ENCODE assay signal across 32 mouse cellular contexts in the genomic region with DNA sequence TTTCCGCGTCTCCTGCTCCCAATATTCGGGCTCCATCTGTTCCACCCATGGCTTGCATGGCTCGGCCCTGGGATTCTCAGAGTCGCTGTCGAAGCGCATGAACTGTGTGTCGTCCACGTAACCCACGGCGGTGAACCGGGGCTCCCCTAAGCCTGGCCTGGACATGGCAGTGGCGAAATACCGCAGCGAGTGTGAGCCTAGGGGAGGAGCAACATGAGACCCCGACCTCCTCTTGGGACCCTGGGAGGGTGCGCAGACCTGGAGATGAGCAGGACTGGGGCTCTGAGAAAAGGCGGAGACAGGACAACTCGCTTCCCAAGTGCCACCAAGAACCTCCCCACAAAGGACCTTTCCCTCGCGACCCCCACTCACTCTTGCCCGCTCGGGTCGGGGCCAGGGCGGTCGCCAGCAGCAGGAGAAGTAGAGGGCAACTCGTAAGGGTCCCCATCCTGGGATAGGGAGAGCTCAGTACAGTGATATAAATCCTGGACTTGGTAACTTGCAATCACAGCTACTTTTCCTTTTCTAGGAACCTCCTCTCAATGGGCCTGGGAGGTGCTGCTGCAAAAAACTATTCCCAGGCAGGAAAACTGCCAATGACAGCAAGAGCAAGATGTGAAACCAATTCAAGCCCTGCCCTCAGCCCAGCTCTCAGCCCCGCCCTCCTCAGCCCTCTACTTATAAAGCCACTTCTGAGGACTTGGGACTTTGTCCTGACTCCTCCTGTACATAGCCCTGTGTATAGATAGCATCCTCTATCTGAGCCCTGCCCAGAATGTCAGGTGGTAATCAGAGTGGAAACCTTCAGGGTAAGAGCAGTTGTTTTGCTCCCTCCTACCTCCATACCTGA. TPM values are rescaled to one million over a fixed set of nuclear protein-coding genes. Genes with fewer than 3 reads are reported as not detected.
A peak's percentile ranks its signal among the peaks of the same experiment; 100 is the strongest.
DNase-seq lines count a peak whose midpoint lies in the region; ATAC-seq and TF ChIP-seq lines count a peak whose summit lies in the region.
"Not testable (repeated sequence)": the region's sequence is repeated elsewhere in the genome, so short reads cannot be mapped to it uniquely, and the experiment has no call there.
"Had no signal": no experiment of that assay in that cellular context is flagged by ENCODE, and none has a peak within 500 bp of the region (broad histone marks: within the 10 kb centered on the region; RNA-seq: fewer than 3 reads in every experiment).

A gene (minus strand): TSS at position 458 of the 850 bp plus-strand sequence.

- not testable (repeated sequence) for H3K9me3 ChIP-seq in intestine, postnatal 0 days (ENCODE audit: control insufficient read depth); stomach, embryonic 14.5 days (ENCODE audit: control insufficient read depth, low read depth, low read length)

- peak within 1 kb of the TSS; percentile 39 for H3K4me3 ChIP-seq in intestine, postnatal 0 days (ENCODE audit: low read depth, low read length)
- not testable (repeated sequence) for H3K4me3 ChIP-seq in stomach, embryonic 14.5 days (ENCODE audit: low read depth, low read length)

- H3K4me1 ChIP-seq in intestine, postnatal 0 days (replicated peaks; ENCODE audit: control insufficient read depth, insufficient read depth, low read length); stomach, embryonic 14.5 days (ENCODE audit: control insufficient read depth, insufficient read depth, low read length): not testable (repeated sequence)

- TF ChIP-seq CTCF in intestine, postnatal 0 days (IDR thresholded peaks at IDR 0.05; ENCODE audit: low read depth), result not testable (repeated sequence)

- not testable (repeated sequence) for H3K27me3 ChIP-seq in intestine, postnatal 0 days (replicated peaks; ENCODE audit: control insufficient read depth, insufficient read depth, low read length); stomach, embryonic 14.5 days (ENCODE audit: control insufficient read depth, insufficient read depth, low read length)

- peak; percentile 99 for ATAC-seq in intestine, postnatal 0 days
- peak; percentile 49; the same call in 1 of the 2 replicates for ATAC-seq in stomach, embryonic 14.5 days (ENCODE audit: insufficient number of reproducible peaks, insufficient read depth, low FRiP score, low read depth)

- DNase-seq in R1 (ENCODE audit: low read depth, low spot score), result peak; percentile 16
- peak; percentile 8 for DNase-seq in gastrocnemius, postnatal 25 days
- DNase-seq in kidney, adult 9 months, result peak; percentile 64
- DNase-seq in lung, adult 18-20 months, result peak; percentile 54 to 65
- peak; percentile 47 for DNase-seq in lung, postnatal 10 days
- peak; percentile 49 for DNase-seq in thymus, postnatal 25 days

- H3K36me3 ChIP-seq in intestine, postnatal 0 days (ENCODE audit: control insufficient read depth, insufficient read depth); stomach, embryonic 14.5 days (ENCODE audit: control insufficient read depth, insufficient read depth, low read length): not testable (repeated sequence)

- 0 out of 2 replicates have a peak within 1 kb of the TSS, but pooled peaks have one; percentile 17 for H3K9ac ChIP-seq in intestine, postnatal 0 days (ENCODE audit: low read depth, low read length)
- H3K9ac ChIP-seq in stomach, embryonic 14.5 days (replicated peaks; ENCODE audit: low read depth, low read length), result not testable (repeated sequence)

- WGBS in intestine, postnatal 0 days, result 22% methylated on average over 23 of the region's 28 CpGs
- 19% methylated on average over 24 of the region's 28 CpGs for WGBS in stomach, embryonic 14.5 days

- peak within 1 kb of the TSS; percentile 73 for H3K27ac ChIP-seq in intestine, postnatal 0 days (ENCODE audit: low read depth, low read length)
- H3K27ac ChIP-seq in stomach, embryonic 14.5 days (ENCODE audit: low read length), result not testable (repeated sequence)

- H3K4me2 ChIP-seq in intestine, postnatal 0 days (replicated peaks; ENCODE audit: low read depth), result peak within 1 kb of the TSS; percentile 63
- H3K4me2 ChIP-seq in stomach, embryonic 14.5 days (replicated peaks; ENCODE audit: low read depth, low read length), result not testable (repeated sequence)

RNA-seq across cellular contexts. Expression of the gene that starts here (rescaled TPM):
- total RNA-seq in gastrocnemius, postnatal 25 days (2021), result not detected
- polyA plus RNA-seq in intestine, postnatal 0 days (2015; fragmentation: Nextera tagmentation; extraction: Ambion mirVana), result 0.93 and 1.3 TPM in 2 replicates
- polyA plus RNA-seq in stomach, embryonic 14.5 days (2014; fragmentation: Nextera tagmentation; extraction: Ambion mirVana), result not detected in 2 replicates
- total RNA-seq: adrenal gland, postnatal 14 days; gastrocnemius, adult 18-20 months; gastrocnemius, postnatal 4 days; heart, postnatal 10 days; hematopoietic stem cell, adult 5-6 weeks; layer of hippocampus, adult 2 months; layer of hippocampus, postnatal 14 days; left cerebral cortex, adult 2 months; left cerebral cortex, postnatal 25 days; liver, adult 2 months; megakaryocyte-erythroid progenitor cell, adult 5-6 weeks had no signal
- polyA plus RNA-seq: embryonic facial prominence, embryonic 12.5 days; forebrain, embryonic 10.5 days; forebrain, embryonic 15.5 days; frontal cortex, adult 2 months; G1E; heart, embryonic 13.5 days; hindbrain, embryonic 14.5 days; kidney, postnatal 0 days; limb, embryonic 12.5 days; liver, adult 2 months; liver, embryonic 15.5 days; macrophage; midbrain, embryonic 13.5 days; neural tube, embryonic 13.5 days had no signal

Comparison
In these comparisons a context has a peak if more than half of its experiments do, and no peak if none do; other contexts are left out.
1. Peak in DNase-seq in gastrocnemius, postnatal 25 days; RNA of the gene not detected or under 1 TPM.
2. Peak in ATAC-seq in stomach, embryonic 14.5 days; RNA of the gene not detected or under 1 TPM.
3. DNase-seq: peak in every context shown above with its lines; median percentile 64 in kidney, adult 9 months; 60 in lung, adult 18-20 months; 49 in thymus, postnatal 25 days; 47 in lung, postnatal 10 days; 16 in R1; 8 in gastrocnemius, postnatal 25 days.